Mouse (Mus musculus) hindbrain, embryonic 15.5 days (tissue): Measurements from ENCODE around the gene Ccdc51. TPM values are rescaled to one million over a fixed set of nuclear protein-coding genes. Genes with fewer than 3 reads are reported as not detected.

ENCODE experiments used
- ATAC-seq: fragments of 200-750 bp; cut with Nextera tagmentation; 2 replicates; pipeline ENCODE4 v1.8.0; 2017; ENCODE audit warnings: low read depth, moderate number of reproducible peaks, moderate TSS enrichment; ENCODE audit not compliant: low FRiP score
- H3K27ac ChIP-seq: fragments of 300-500 bp; sonication (generic); replicated peaks from 2 replicates; pipeline ENCODE4 v1.5.1; 2015; ENCODE audit warnings: mild to moderate bottlenecking, inconsistent platforms
- H3K27me3 ChIP-seq: fragments of 300-500 bp; sonication (generic); 2 replicates; pipeline ENCODE4 v1.6.1; 2015; ENCODE audit warnings: control low read depth, inconsistent platforms
- H3K36me3 ChIP-seq: fragments of 300-500 bp; sonication (generic); 2 replicates; pipeline ENCODE4 v1.6.1; 2015; ENCODE audit warnings: control low read depth, inconsistent platforms
- H3K4me1 ChIP-seq: fragments of 300-500 bp; sonication (generic); replicated peaks from 2 replicates; pipeline ENCODE4 v1.6.1; 2015; ENCODE audit warnings: control low read depth, inconsistent platforms
- H3K4me2 ChIP-seq: fragments of 300-500 bp; sonication (generic); 2 replicates; pipeline ENCODE4 v1.6.1; 2015; ENCODE audit warnings: moderate library complexity, mild to moderate bottlenecking, inconsistent platforms
- H3K4me3 ChIP-seq: fragments of 300-500 bp; sonication (generic); 2 replicates; pipeline ENCODE4 v1.5.1; 2015; ENCODE audit warnings: mild to moderate bottlenecking, inconsistent platforms
- H3K9ac ChIP-seq: fragments of 300-500 bp; sonication (generic); 2 replicates; pipeline ENCODE4 v1.6.1; 2015; ENCODE audit warnings: inconsistent platforms
- H3K9me3 ChIP-seq: fragments of 300-500 bp; sonication (generic); 2 replicates; pipeline ENCODE4 v1.6.1; 2016; ENCODE audit warnings: control low read depth, inconsistent platforms
- WGBS: fragments of 180-500 bp; shearing (Covaris S2); methylation state at CpG from one replicate; pipeline ENCODE4 v1.1.7; 2015; 5-methylcytosine and 5-hydroxymethylcytosine counted together
- polyA plus RNA-seq: library from polyadenylated mRNA; unstranded; fragments of >200 nt; fragmentation: Nextera tagmentation; extraction: Ambion mirVana; gene quantifications from 2 replicates; pipeline ENCODE4 v1.2.1, GENCODE M21; 2015

Gene Ccdc51
- polyA plus RNA-seq, 1 experiment from 2014 or later: 13.1 TPM

- H3K4me3 ChIP-seq: no peak overlapping the region
- H3K4me1 ChIP-seq: peaks cover 37% of the 10 kb centered on the region
- WGBS: 98% methylated on average over 5 of the region's 5 CpGs
- H3K36me3 ChIP-seq: peaks cover 18% of the 10 kb centered on the region
- no peaks in the 10 kb centered on the region for H3K9me3 ChIP-seq
- no peak overlapping the region for H3K9ac ChIP-seq
- H3K4me2 ChIP-seq: no peak overlapping the region
- H3K27ac ChIP-seq: no peak overlapping the region
- ATAC-seq: no peak
- H3K27me3 ChIP-seq: no peaks in the 10 kb centered on the region
These were observed 19.7 kb downstream of the Ccdc51 start for GRCm38 (mm10) chr9:109101933-109102445.

GRCm38 (mm10) chr9:109102541-109102940, 20.2 kb downstream of the Ccdc51 start:
- 92% methylated on average over 3 of the region's 3 CpGs for WGBS
- Histone ChIP-seq H3K27me3 (no peaks in the 10 kb centered on the region), H3K4me2 (no peak overlapping the region), H3K9ac (no peak overlapping the region), H3K36me3 (peaks cover 18% of the 10 kb centered on the region), H3K4me1 (peaks cover 32% of the 10 kb centered on the region), H3K27ac (no peak overlapping the region), H3K4me3 (no peak overlapping the region), H3K9me3 (no peaks in the 10 kb centered on the region)
- no peak for ATAC-seq

- peaks cover 19% of the 10 kb centered on the region for H3K36me3 ChIP-seq
- WGBS: 58% methylated on average over 7 of the region's 7 CpGs
These were observed 21.0 kb downstream of the Ccdc51 start for GRCm38 (mm10) chr9:109103250-109103649.

GRCm38 (mm10) chr9:109104083-109104482, 21.8 kb downstream of the Ccdc51 start:
- H3K9me3 ChIP-seq: no peaks in the 10 kb centered on the region
- WGBS: 83% methylated on average over 9 of the region's 9 CpGs
- H3K27me3 ChIP-seq: no peaks in the 10 kb centered on the region
- peaks cover 27% of the 10 kb centered on the region for H3K36me3 ChIP-seq
- no peak for ATAC-seq
- no peak overlapping the region for H3K4me3 ChIP-seq
- H3K4me1 ChIP-seq: peaks cover 16% of the 10 kb centered on the region
- H3K9ac ChIP-seq: no peak overlapping the region
- no peak overlapping the region for H3K4me2 ChIP-seq
- no peak overlapping the region for H3K27ac ChIP-seq

More at GRCm38 (mm10) chr9:109103250-109103649, 21.0 kb downstream of the Ccdc51 start:
- H3K27me3 ChIP-seq: no peaks in the 10 kb centered on the region
- H3K9ac ChIP-seq: no peak overlapping the region
- no peak overlapping the region for H3K4me3 ChIP-seq
- H3K4me1 ChIP-seq: peaks cover 25% of the 10 kb centered on the region
- no peaks in the 10 kb centered on the region for H3K9me3 ChIP-seq
- ATAC-seq: no peak
- H3K4me2 ChIP-seq: no peak overlapping the region
- no peak overlapping the region for H3K27ac ChIP-seq

GRCm38 (mm10) chr9:109105011-109105410, 22.7 kb downstream of the Ccdc51 start:
- Histone ChIP-seq H3K9me3 (no peaks in the 10 kb centered on the region), H3K27me3 (no peaks in the 10 kb centered on the region), H3K9ac (no peak overlapping the region), H3K4me3 (no peak overlapping the region), H3K4me1 (peaks cover 10% of the 10 kb centered on the region), H3K4me2 (no peak overlapping the region), H3K36me3 (peaks cover 35% of the 10 kb centered on the region), H3K27ac (peak overlapping the region; percentile 23; the same call in 1 of the 2 replicates)
- 58% methylated on average over 12 of the region's 12 CpGs for whole genome bisulfite sequencing
- ATAC-seq: no peak

- ATAC-seq: no peak
- 91% methylated on average over 12 of the region's 12 CpGs for WGBS
- peaks cover 42% of the 10 kb centered on the region for H3K36me3 ChIP-seq
These were observed 23.4 kb downstream of the Ccdc51 start for GRCm38 (mm10) chr9:109105648-109106047.

GRCm38 (mm10) chr9:109107341-109107740, 25.0 kb downstream of the Ccdc51 start:
- H3K4me1 ChIP-seq: peaks cover 10% of the 10 kb centered on the region
- WGBS: 63% methylated on average over 6 of the region's 6 CpGs

More at GRCm38 (mm10) chr9:109105648-109106047, 23.4 kb downstream of the Ccdc51 start:
- Histone ChIP-seq H3K4me1 (peaks cover 10% of the 10 kb centered on the region), H3K9me3 (no peaks in the 10 kb centered on the region), H3K9ac (no peak overlapping the region), H3K27me3 (no peaks in the 10 kb centered on the region), H3K4me3 (no peak overlapping the region), H3K27ac (no peak overlapping the region), H3K4me2 (no peak overlapping the region)

GRCm38 (mm10) chr9:109110240-109110639, 27.9 kb downstream of the Ccdc51 start:
- Histone ChIP-seq H3K36me3 (peaks cover 78% of the 10 kb centered on the region), H3K4me2 (no peak overlapping the region), H3K4me1 (no peaks in the 10 kb centered on the region), H3K4me3 (no peak overlapping the region), H3K9me3 (no peaks in the 10 kb centered on the region), H3K9ac (no peak overlapping the region), H3K27ac (no peak overlapping the region), H3K27me3 (no peaks in the 10 kb centered on the region)
- 95% methylated on average over 11 of the region's 11 CpGs for WGBS
- no peak for ATAC-seq

More at GRCm38 (mm10) chr9:109107341-109107740, 25.0 kb downstream of the Ccdc51 start:
- H3K4me3 ChIP-seq: no peak overlapping the region
- no peak for ATAC-seq
- no peak overlapping the region for H3K9ac ChIP-seq
- no peak overlapping the region for H3K27ac ChIP-seq
- no peaks in the 10 kb centered on the region for H3K27me3 ChIP-seq
- H3K9me3 ChIP-seq: no peaks in the 10 kb centered on the region
- no peak overlapping the region for H3K4me2 ChIP-seq
- peaks cover 58% of the 10 kb centered on the region for H3K36me3 ChIP-seq

- peaks cover 77% of the 10 kb centered on the region for H3K36me3 ChIP-seq
- 87% methylated on average over 4 of the region's 4 CpGs for WGBS
These were observed 28.8 kb downstream of the Ccdc51 start for GRCm38 (mm10) chr9:109111101-109111500.

GRCm38 (mm10) chr9:109111591-109111990, 29.3 kb downstream of the Ccdc51 start:
- ATAC-seq: no peak
- H3K9ac ChIP-seq: no peak overlapping the region
- no peaks in the 10 kb centered on the region for H3K9me3 ChIP-seq
- H3K4me1 ChIP-seq: no peaks in the 10 kb centered on the region
- H3K4me2 ChIP-seq: no peak overlapping the region
- H3K4me3 ChIP-seq: no peak overlapping the region
- 95% methylated on average over 9 of the region's 9 CpGs for WGBS
- H3K27ac ChIP-seq: no peak overlapping the region
- no peaks in the 10 kb centered on the region for H3K27me3 ChIP-seq
- peaks cover 77% of the 10 kb centered on the region for H3K36me3 ChIP-seq

More at GRCm38 (mm10) chr9:109111101-109111500, 28.8 kb downstream of the Ccdc51 start:
- no peaks in the 10 kb centered on the region for H3K27me3 ChIP-seq
- H3K4me2 ChIP-seq: no peak overlapping the region
- H3K27ac ChIP-seq: no peak overlapping the region
- H3K4me1 ChIP-seq: no peaks in the 10 kb centered on the region
- H3K9ac ChIP-seq: no peak overlapping the region
- H3K9me3 ChIP-seq: no peaks in the 10 kb centered on the region
- no peak overlapping the region for H3K4me3 ChIP-seq
- ATAC-seq: no peak

- H3K27ac ChIP-seq: no peak overlapping the region
- no peak overlapping the region for H3K4me2 ChIP-seq
- H3K36me3 ChIP-seq: peaks cover 88% of the 10 kb centered on the region
- no peak overlapping the region for H3K9ac ChIP-seq
- no peaks in the 10 kb centered on the region for H3K4me1 ChIP-seq
- no peaks in the 10 kb centered on the region for H3K9me3 ChIP-seq
- no peaks in the 10 kb centered on the region for H3K27me3 ChIP-seq
- WGBS: 96% methylated on average over 8 of the region's 8 CpGs
- no peak overlapping the region for H3K4me3 ChIP-seq
- no peak for ATAC-seq
These were observed 31.0 kb downstream of the Ccdc51 start for GRCm38 (mm10) chr9:109113331-109113730.

- 98% methylated on average over 11 of the region's 11 CpGs for WGBS
- H3K27me3 ChIP-seq: no peaks in the 10 kb centered on the region
- no peak for ATAC-seq
These were observed 32.0 kb downstream of the Ccdc51 start for GRCm38 (mm10) chr9:109114276-109114675.

GRCm38 (mm10) chr9:109114871-109115270, 32.6 kb downstream of the Ccdc51 start:
- Histone ChIP-seq H3K27ac (no peak overlapping the region), H3K9me3 (no peaks in the 10 kb centered on the region), H3K4me2 (no peak overlapping the region), H3K36me3 (peaks cover 90% of the 10 kb centered on the region), H3K4me3 (no peak overlapping the region), H3K27me3 (no peaks in the 10 kb centered on the region), H3K4me1 (no peaks in the 10 kb centered on the region), H3K9ac (no peak overlapping the region)
- 0 out of 2 replicates have a peak, but pooled peaks have one; percentile 43 for ATAC-seq
- WGBS: 91% methylated on average over 7 of the region's 7 CpGs

More at GRCm38 (mm10) chr9:109114276-109114675, 32.0 kb downstream of the Ccdc51 start:
- Histone ChIP-seq H3K9me3 (no peaks in the 10 kb centered on the region), H3K9ac (no peak overlapping the region), H3K4me1 (no peaks in the 10 kb centered on the region), H3K27ac (no peak overlapping the region), H3K36me3 (peaks cover 90% of the 10 kb centered on the region), H3K4me2 (no peak overlapping the region), H3K4me3 (no peak overlapping the region)
